Mouse (Mus musculus) limb, embryonic 10.5 days (tissue): ENCODE results near the gene Kif11. TPM values are rescaled to one million over a fixed set of nuclear protein-coding genes. Genes with fewer than 3 reads are reported as not detected.

Experiments used
- DNase-seq: peaks from one replicate; pipeline ENCODE4 v3.0.0-alpha.2; 2017; ENCODE audit warnings: low spot score
- H3K27ac ChIP-seq: fragments of 300-500 bp; sonication (generic); 2 replicates; pipeline ENCODE4 v1.5.1; 2016; ENCODE audit warnings: mild to moderate bottlenecking
- H3K27me3 ChIP-seq: fragments of 300-500 bp; sonication (generic); 2 replicates; pipeline ENCODE4 v1.6.1; 2016; ENCODE audit warnings: low read depth, mild to moderate bottlenecking; ENCODE audit not compliant: poor library complexity, severe bottlenecking
- H3K36me3 ChIP-seq: fragments of 300-500 bp; sonication (generic); 2 replicates; pipeline ENCODE4 v1.6.1; 2016; ENCODE audit warnings: mild to moderate bottlenecking, moderate library complexity
- H3K4me1 ChIP-seq: fragments of 300-500 bp; sonication (generic); 2 replicates; pipeline ENCODE4 v1.6.1; 2016
- H3K4me3 ChIP-seq: fragments of 300-500 bp; sonication (generic); 2 replicates; pipeline ENCODE4 v1.5.1; 2016; ENCODE audit warnings: mild to moderate bottlenecking, moderate library complexity
- H3K9me3 ChIP-seq: fragments of 300-500 bp; sonication (generic); replicated peaks from 2 replicates; pipeline ENCODE4 v1.6.1; 2016; ENCODE audit warnings: mild to moderate bottlenecking
- WGBS: fragments of 180-500 bp; shearing (Covaris S2); methylation state at CpG from one replicate; pipeline ENCODE4 v1.1.7; 2016; 5-methylcytosine and 5-hydroxymethylcytosine counted together
- polyA plus RNA-seq: library from polyadenylated mRNA; unstranded; fragments of >200 nt; fragmentation: Nextera tagmentation; extraction: Ambion mirVana; gene quantifications from 2 replicates; pipeline ENCODE4 v1.2.1, GENCODE M21; 2016

Gene Kif11
- polyA plus RNA-seq, 1 experiment from 2014 or later, result 88.0 TPM

- Histone ChIP-seq H3K36me3 (peaks cover 9% of the 10 kb centered on the region), H3K27me3 (no peaks in the 10 kb centered on the region), H3K4me1 (peaks cover 4% of the 10 kb centered on the region; the same call in 1 of the 2 replicates), H3K27ac (no peak overlapping the region), H3K4me3 (no peak overlapping the region), H3K9me3 (no peaks in the 10 kb centered on the region)
- DNase-seq, result no peak
- 92% methylated on average over 6 of the region's 6 CpGs for WGBS
Measured at GRCm38 (mm10) chr19:37353331-37353730, 22.9 kb upstream of the Kif11 start.

- H3K27ac ChIP-seq, result no peak overlapping the region
- H3K27me3 ChIP-seq, result no peaks in the 10 kb centered on the region
- peaks cover 10% of the 10 kb centered on the region for H3K4me1 ChIP-seq
- no peak overlapping the region for H3K4me3 ChIP-seq
- no peaks in the 10 kb centered on the region for H3K36me3 ChIP-seq
- WGBS, result 75% methylated on average over 5 of the region's 5 CpGs
- no peak for DNase-seq
- H3K9me3 ChIP-seq, result no peaks in the 10 kb centered on the region
Measured at GRCm38 (mm10) chr19:37360044-37360443, 16.2 kb upstream of the Kif11 start.

GRCm38 (mm10) chr19:37362545-37362944, 13.7 kb upstream of the Kif11 start:
- Histone ChIP-seq H3K27ac (no peak overlapping the region), H3K36me3 (no peaks in the 10 kb centered on the region), H3K4me1 (peaks cover 7% of the 10 kb centered on the region; the same call in 1 of the 2 replicates), H3K4me3 (no peak overlapping the region), H3K27me3 (no peaks in the 10 kb centered on the region), H3K9me3 (no peaks in the 10 kb centered on the region)
- 38% methylated on average over 5 of the region's 5 CpGs for WGBS
- DNase-seq, result no peak

GRCm38 (mm10) chr19:37363128-37363939, 12.9 kb upstream of the Kif11 start:
- peaks cover 7% of the 10 kb centered on the region; the same call in 1 of the 2 replicates for H3K4me1 ChIP-seq
- no peaks in the 10 kb centered on the region for H3K9me3 ChIP-seq
- 88% methylated on average over 11 of the region's 11 CpGs for WGBS
- H3K27ac ChIP-seq, result no peak overlapping the region
- H3K36me3 ChIP-seq, result no peaks in the 10 kb centered on the region
- H3K27me3 ChIP-seq, result no peaks in the 10 kb centered on the region
- H3K4me3 ChIP-seq, result no peak overlapping the region
- DNase-seq, result no peak

- H3K36me3 ChIP-seq, result no peaks in the 10 kb centered on the region
- WGBS, result 78% methylated on average over 1 of the region's 1 CpGs
- H3K4me1 ChIP-seq, result no peaks in the 10 kb centered on the region
- no peak overlapping the region for H3K27ac ChIP-seq
- no peaks in the 10 kb centered on the region for H3K9me3 ChIP-seq
- no peaks in the 10 kb centered on the region for H3K27me3 ChIP-seq
- no peak overlapping the region for H3K4me3 ChIP-seq
- DNase-seq, result no peak
Measured at GRCm38 (mm10) chr19:37368990-37369389, 7.2 kb upstream of the Kif11 start.

- Histone ChIP-seq H3K27ac (no peak overlapping the region), H3K4me3 (no peak overlapping the region), H3K9me3 (no peaks in the 10 kb centered on the region), H3K27me3 (no peaks in the 10 kb centered on the region), H3K4me1 (no peaks in the 10 kb centered on the region), H3K36me3 (no peaks in the 10 kb centered on the region)
- WGBS, result 91% methylated on average over 4 of the region's 4 CpGs
- DNase-seq, result no peak
Measured at GRCm38 (mm10) chr19:37369921-37370320, 6.3 kb upstream of the Kif11 start.

- Histone ChIP-seq H3K4me3 (no peak overlapping the region), H3K27me3 (no peaks in the 10 kb centered on the region), H3K36me3 (no peaks in the 10 kb centered on the region), H3K27ac (no peak overlapping the region), H3K4me1 (peaks cover 3% of the 10 kb centered on the region; the same call in 1 of the 2 replicates), H3K9me3 (no peaks in the 10 kb centered on the region)
- no peak for DNase-seq
- WGBS, result 87% methylated on average over 5 of the region's 5 CpGs
Measured at GRCm38 (mm10) chr19:37370356-37370755, 5.8 kb upstream of the Kif11 start.

GRCm38 (mm10) chr19:37374941-37375754, 1.1 kb upstream of the Kif11 start:
- Histone ChIP-seq H3K27me3 (no peaks in the 10 kb centered on the region), H3K36me3 (peaks cover 12% of the 10 kb centered on the region; the same call in 1 of the 2 replicates), H3K4me1 (peaks cover 18% of the 10 kb centered on the region), H3K27ac (peak overlapping the region; percentile 97), H3K4me3 (peak overlapping the region; percentile 96), H3K9me3 (no peaks in the 10 kb centered on the region)
- DNase-seq, result no peak
- WGBS, result 26% methylated on average over 7 of the region's 7 CpGs

GRCm38 (mm10) chr19:37376841-37377240, 638 bp downstream of the Kif11 start:
- peak overlapping the region; percentile 97 for H3K27ac ChIP-seq
- H3K4me1 ChIP-seq, result peaks cover 18% of the 10 kb centered on the region
- WGBS, result 2% methylated on average over 11 of the region's 11 CpGs
- H3K4me3 ChIP-seq, result peak overlapping the region; percentile 96
- DNase-seq, result no peak
- no peaks in the 10 kb centered on the region for H3K27me3 ChIP-seq
- no peaks in the 10 kb centered on the region for H3K9me3 ChIP-seq
- peaks cover 17% of the 10 kb centered on the region for H3K36me3 ChIP-seq

GRCm38 (mm10) chr19:37377404-37377990, 1.3 kb downstream of the Kif11 start:
- H3K27me3 ChIP-seq, result no peaks in the 10 kb centered on the region
- no peak for DNase-seq
- peaks cover 19% of the 10 kb centered on the region for H3K36me3 ChIP-seq
- 34% methylated on average over 8 of the region's 8 CpGs for WGBS
- no peaks in the 10 kb centered on the region for H3K9me3 ChIP-seq
- peak overlapping the region; percentile 96 for H3K4me3 ChIP-seq
- H3K4me1 ChIP-seq, result peaks cover 18% of the 10 kb centered on the region
- H3K27ac ChIP-seq, result peak overlapping the region; percentile 6; the same call in 1 of the 2 replicates

- H3K27me3 ChIP-seq, result no peaks in the 10 kb centered on the region
- H3K27ac ChIP-seq, result no peak overlapping the region
- DNase-seq, result no peak
- 83% methylated on average over 6 of the region's 6 CpGs for WGBS
- H3K9me3 ChIP-seq, result no peaks in the 10 kb centered on the region
- peaks cover 18% of the 10 kb centered on the region for H3K4me1 ChIP-seq
- H3K36me3 ChIP-seq, result peaks cover 31% of the 10 kb centered on the region
- no peak overlapping the region for H3K4me3 ChIP-seq
Measured at GRCm38 (mm10) chr19:37378816-37379215, 2.6 kb downstream of the Kif11 start.

GRCm38 (mm10) chr19:37386126-37386525, 9.9 kb downstream of the Kif11 start:
- Histone ChIP-seq H3K27ac (no peak overlapping the region), H3K27me3 (no peaks in the 10 kb centered on the region), H3K36me3 (peaks cover 83% of the 10 kb centered on the region), H3K4me3 (no peak overlapping the region), H3K9me3 (no peaks in the 10 kb centered on the region), H3K4me1 (no peaks in the 10 kb centered on the region)
- WGBS, result 91% methylated on average over 3 of the region's 3 CpGs
- DNase-seq, result no peak

- DNase-seq, result no peak
- Histone ChIP-seq H3K27me3 (no peaks in the 10 kb centered on the region), H3K4me3 (no peak overlapping the region), H3K9me3 (no peaks in the 10 kb centered on the region), H3K36me3 (peaks cover 99% of the 10 kb centered on the region), H3K4me1 (no peaks in the 10 kb centered on the region), H3K27ac (no peak overlapping the region)
- 97% methylated on average over 3 of the region's 3 CpGs for WGBS
Measured at GRCm38 (mm10) chr19:37391869-37392268, 15.7 kb downstream of the Kif11 start.
